Mouse (Mus musculus): Measurements from ENCODE around the gene Samd4b. TPM values are rescaled to one million over a fixed set of nuclear protein-coding genes. Genes with fewer than 3 reads are reported as not detected.

Gene Samd4b
- polyA plus RNA-seq (2015; fragmentation: Nextera tagmentation; extraction: Ambion mirVana), result 3.5 and 4.3 TPM in 2 replicates

- H3K9ac ChIP-seq (replicated peaks), result peak within 1 kb of the TSS; percentile 72
- DNase-seq (peak; percentile 100), ATAC-seq (peak; percentile 91)
- no peaks in the 10 kb centered on the region for H3K9me3 ChIP-seq (ENCODE audit: low read length)
- WGBS (ENCODE audit: insufficient replicate concordance), result under 1% methylated on average over 66 of the region's 66 CpGs
- H3K4me2 ChIP-seq (ENCODE audit: low read depth, low read length), result peak within 1 kb of the TSS; percentile 96
- H3K27me3 ChIP-seq (ENCODE audit: insufficient read depth, low read length), result no peaks in the 10 kb centered on the region
- 0 out of 2 replicates have a peak, but pooled peaks cover 4% of the 10 kb centered on the region for H3K36me3 ChIP-seq (replicated peaks; ENCODE audit: insufficient read depth, low read length)
- peak within 1 kb of the TSS; percentile 79 for H3K27ac ChIP-seq (ENCODE audit: low read depth)
- TF ChIP-seq CTCF (IDR thresholded peaks at IDR 0.05; ENCODE audit: low read depth) (peak; percentile 51), EP300 (IDR thresholded peaks at IDR 0.05; ENCODE audit: low read depth) (peak; percentile 37; the same call in 1 of the 2 replicates)
- H3K4me3 ChIP-seq (ENCODE audit: low read depth, low read length), result peak within 1 kb of the TSS; percentile 79
- peaks cover 40% of the 10 kb centered on the region for H3K4me1 ChIP-seq (ENCODE audit: insufficient read depth)
These were observed at the start of gene Samd4b, which contains the start of gene Pak4 for GRCm38 (mm10) chr7:28597642-28598446. Gene Samd4b, minus strand, starts transcription at chr7:28598144. Gene Pak4, minus strand, starts transcription at chr7:28598185.

GRCm38 (mm10) chr7:28647016-28647415, 49.1 kb upstream of the Samd4b start:
- Histone ChIP-seq H3K9ac (replicated peaks) (no peak overlapping the region), H3K4me2 (ENCODE audit: low read depth, low read length) (no peak overlapping the region), H3K27ac (ENCODE audit: low read depth) (no peak overlapping the region), H3K36me3 (replicated peaks; ENCODE audit: insufficient read depth, low read length) (no peaks in the 10 kb centered on the region), H3K4me1 (ENCODE audit: insufficient read depth) (no peaks in the 10 kb centered on the region), H3K9me3 (ENCODE audit: low read length) (no peaks in the 10 kb centered on the region), H3K27me3 (ENCODE audit: insufficient read depth, low read length) (no peaks in the 10 kb centered on the region), H3K4me3 (ENCODE audit: low read depth, low read length) (no peak overlapping the region)
- 52% methylated on average over 7 of the region's 7 CpGs for WGBS (ENCODE audit: insufficient replicate concordance)
- DNase-seq (no peak), ATAC-seq (no peak)
- TF ChIP-seq EP300 (IDR thresholded peaks at IDR 0.05; ENCODE audit: low read depth) (no peak), CTCF (IDR thresholded peaks at IDR 0.05; ENCODE audit: low read depth) (peak; percentile 32)

GRCm38 (mm10) chr7:28645947-28646475, 48.1 kb upstream of the Samd4b start:
- no peak overlapping the region for H3K9ac ChIP-seq (replicated peaks)
- H3K4me1 ChIP-seq (ENCODE audit: insufficient read depth), result no peaks in the 10 kb centered on the region
- H3K9me3 ChIP-seq (ENCODE audit: low read length), result no peaks in the 10 kb centered on the region
- 63% methylated on average over 2 of the region's 2 CpGs for WGBS (ENCODE audit: insufficient replicate concordance)
- peak; percentile 35 for DNase-seq
- H3K4me3 ChIP-seq (ENCODE audit: low read depth, low read length), result no peak overlapping the region
- no peak overlapping the region for H3K4me2 ChIP-seq (ENCODE audit: low read depth, low read length)
- peak overlapping the region; percentile 50; the same call in 1 of the 2 replicates for H3K27ac ChIP-seq (ENCODE audit: low read depth)
- peak; percentile 85 for TF ChIP-seq EP300 (IDR thresholded peaks at IDR 0.05; ENCODE audit: low read depth)
- no peak for TF ChIP-seq CTCF (IDR thresholded peaks at IDR 0.05; ENCODE audit: low read depth)
- ATAC-seq, result peak; percentile 96
- no peaks in the 10 kb centered on the region for H3K36me3 ChIP-seq (replicated peaks; ENCODE audit: insufficient read depth, low read length)
- no peaks in the 10 kb centered on the region for H3K27me3 ChIP-seq (ENCODE audit: insufficient read depth, low read length)

GRCm38 (mm10) chr7:28645366-28645765, 47.4 kb upstream of the Samd4b start:
- Histone ChIP-seq H3K9ac (replicated peaks) (no peak overlapping the region), H3K9me3 (ENCODE audit: low read length) (no peaks in the 10 kb centered on the region), H3K27me3 (ENCODE audit: insufficient read depth, low read length) (no peaks in the 10 kb centered on the region), H3K4me2 (ENCODE audit: low read depth, low read length) (no peak overlapping the region), H3K4me3 (ENCODE audit: low read depth, low read length) (no peak overlapping the region), H3K27ac (ENCODE audit: low read depth) (0 out of 2 replicates have a peak overlapping the region, but pooled peaks have one; percentile 41), H3K4me1 (ENCODE audit: insufficient read depth) (no peaks in the 10 kb centered on the region), H3K36me3 (replicated peaks; ENCODE audit: insufficient read depth, low read length) (no peaks in the 10 kb centered on the region)
- WGBS (ENCODE audit: insufficient replicate concordance), result 80% methylated on average over 6 of the region's 6 CpGs
- no peak for TF ChIP-seq CTCF (IDR thresholded peaks at IDR 0.05; ENCODE audit: low read depth)
- ATAC-seq, result no peak
- no peak for DNase-seq

- no peak overlapping the region for H3K9ac ChIP-seq (replicated peaks)
- 64% methylated on average over 8 of the region's 8 CpGs for WGBS (ENCODE audit: insufficient replicate concordance)
- no peaks in the 10 kb centered on the region for H3K36me3 ChIP-seq (replicated peaks; ENCODE audit: insufficient read depth, low read length)
- no peaks in the 10 kb centered on the region for H3K27me3 ChIP-seq (ENCODE audit: insufficient read depth, low read length)
- DNase-seq (no peak), ATAC-seq (no peak)
- H3K27ac ChIP-seq (ENCODE audit: low read depth), result no peak overlapping the region
- no peaks in the 10 kb centered on the region for H3K9me3 ChIP-seq (ENCODE audit: low read length)
- H3K4me2 ChIP-seq (ENCODE audit: low read depth, low read length), result no peak overlapping the region
- H3K4me3 ChIP-seq (ENCODE audit: low read depth, low read length), result no peak overlapping the region
- TF ChIP-seq CTCF (IDR thresholded peaks at IDR 0.05; ENCODE audit: low read depth), result no peak
- TF ChIP-seq EP300 (IDR thresholded peaks at IDR 0.05; ENCODE audit: low read depth), result no peak
- H3K4me1 ChIP-seq (ENCODE audit: insufficient read depth), result 0 out of 2 replicates have a peak, but pooled peaks cover 2% of the 10 kb centered on the region
These were observed 43.6 kb upstream of the Samd4b start for GRCm38 (mm10) chr7:28641546-28641945.

GRCm38 (mm10) chr7:28637511-28637910, 39.6 kb upstream of the Samd4b start:
- Histone ChIP-seq H3K9ac (replicated peaks) (no peak overlapping the region), H3K4me1 (ENCODE audit: insufficient read depth) (0 out of 2 replicates have a peak, but pooled peaks cover 2% of the 10 kb centered on the region), H3K27ac (ENCODE audit: low read depth) (no peak overlapping the region), H3K36me3 (replicated peaks; ENCODE audit: insufficient read depth, low read length) (no peaks in the 10 kb centered on the region), H3K9me3 (ENCODE audit: low read length) (no peaks in the 10 kb centered on the region), H3K4me2 (ENCODE audit: low read depth, low read length) (no peak overlapping the region), H3K27me3 (ENCODE audit: insufficient read depth, low read length) (no peaks in the 10 kb centered on the region), H3K4me3 (ENCODE audit: low read depth, low read length) (no peak overlapping the region)
- ATAC-seq, result no peak
- WGBS (ENCODE audit: insufficient replicate concordance), result 14% methylated on average over 8 of the region's 8 CpGs
- no peak for DNase-seq
- no peak for TF ChIP-seq CTCF (IDR thresholded peaks at IDR 0.05; ENCODE audit: low read depth)
- TF ChIP-seq EP300 (IDR thresholded peaks at IDR 0.05; ENCODE audit: low read depth), result no peak
